Mouse (Mus musculus): Measurements from ENCODE around the gene Hbp1. TPM values are rescaled to one million over a fixed set of nuclear protein-coding genes. Genes with fewer than 3 reads are reported as not detected.

Gene Hbp1
- polyA plus RNA-seq, 1 experiment: 43.5 TPM

GRCm38 (mm10) chr12:31900391-31900914, 49.9 kb downstream of the Hbp1 start:
- 69% methylated on average over 4 of the region's 4 CpGs for WGBS
- Histone ChIP-seq H3K4me1 (ENCODE audit: control insufficient read depth, insufficient read depth, low read length) (peaks cover 26% of the 10 kb centered on the region), H3K27ac (ENCODE audit: insufficient read depth, low read length) (no peak overlapping the region), H3K4me3 (replicated peaks; ENCODE audit: insufficient read depth, low read depth, low read length) (no peak overlapping the region), H3K27me3 (ENCODE audit: control insufficient read depth, insufficient read depth, low read length) (no peaks in the 10 kb centered on the region)
- TF ChIP-seq CTCF (IDR thresholded peaks at IDR 0.05; ENCODE audit: borderline replicate concordance, insufficient read depth, low read depth, low read length): no peak
- TF ChIP-seq POLR2A (IDR thresholded peaks at IDR 0.05; ENCODE audit: borderline replicate concordance, insufficient read depth, low read length): no peak
- no peak for DNase-seq

- 6% methylated on average over 7 of the region's 7 CpGs for WGBS
- H3K4me3 ChIP-seq (replicated peaks; ENCODE audit: insufficient read depth, low read depth, low read length): no peak overlapping the region
- no peaks in the 10 kb centered on the region for H3K27me3 ChIP-seq (ENCODE audit: control insufficient read depth, insufficient read depth, low read length)
- peak overlapping the region; percentile 79 for H3K27ac ChIP-seq (ENCODE audit: insufficient read depth, low read length)
- H3K4me1 ChIP-seq (ENCODE audit: control insufficient read depth, insufficient read depth, low read length): peaks cover 31% of the 10 kb centered on the region
- no peak for TF ChIP-seq POLR2A (IDR thresholded peaks at IDR 0.05; ENCODE audit: borderline replicate concordance, insufficient read depth, low read length)
- TF ChIP-seq CTCF (IDR thresholded peaks at IDR 0.05; ENCODE audit: borderline replicate concordance, insufficient read depth, low read depth, low read length): no peak
- DNase-seq: peak; percentile 86 to 94
These were observed 52.9 kb downstream of the Hbp1 start for GRCm38 (mm10) chr12:31897456-31897855.

DNA sequence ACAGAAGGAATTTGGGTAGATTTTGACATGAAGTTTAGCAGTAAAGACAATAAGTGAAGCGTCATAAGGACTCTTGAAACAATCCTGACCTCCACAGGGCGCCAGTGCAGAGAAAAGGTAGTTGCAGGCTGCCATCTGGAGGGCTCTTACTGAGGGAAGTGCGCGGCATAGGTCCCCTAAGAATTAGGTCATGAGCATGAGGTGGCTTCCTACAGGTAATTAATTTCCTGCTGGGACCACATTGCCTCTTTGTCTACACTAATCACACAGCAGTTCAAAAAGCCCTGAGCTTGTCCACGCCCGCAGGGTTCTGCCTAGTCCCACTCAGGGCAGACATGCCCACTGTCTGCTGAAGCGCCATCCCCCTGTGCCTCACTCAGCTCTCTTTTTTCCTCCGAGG, 53.3 kb downstream of the Hbp1 start:
- Histone ChIP-seq H3K27ac (ENCODE audit: insufficient read depth, low read length) (peak overlapping the region; percentile 79), H3K27me3 (ENCODE audit: control insufficient read depth, insufficient read depth, low read length) (no peaks in the 10 kb centered on the region), H3K4me3 (replicated peaks; ENCODE audit: insufficient read depth, low read depth, low read length) (no peak overlapping the region), H3K4me1 (ENCODE audit: control insufficient read depth, insufficient read depth, low read length) (peaks cover 35% of the 10 kb centered on the region)
- WGBS: 7% methylated on average over 8 of the region's 8 CpGs
- DNase-seq: peak; percentile 86 to 95
- TF ChIP-seq CTCF (IDR thresholded peaks at IDR 0.05; ENCODE audit: borderline replicate concordance, insufficient read depth, low read depth, low read length) (peak; percentile 59; the same call in 1 of the 2 replicates), POLR2A (IDR thresholded peaks at IDR 0.05; ENCODE audit: borderline replicate concordance, insufficient read depth, low read length) (peak; percentile 44; the same call in 1 of the 2 replicates)

- DNase-seq: peak in 1 of 2 experiments; percentile 41
- no peak for TF ChIP-seq CTCF (IDR thresholded peaks at IDR 0.05; ENCODE audit: borderline replicate concordance, insufficient read depth, low read depth, low read length)
- 0 out of 2 replicates have a peak, but pooled peaks have one; percentile 3 for TF ChIP-seq POLR2A (IDR thresholded peaks at IDR 0.05; ENCODE audit: borderline replicate concordance, insufficient read depth, low read length)
- peaks cover 37% of the 10 kb centered on the region for H3K4me1 ChIP-seq (ENCODE audit: control insufficient read depth, insufficient read depth, low read length)
- H3K4me3 ChIP-seq (replicated peaks; ENCODE audit: insufficient read depth, low read depth, low read length): no peak overlapping the region
- WGBS: 20% methylated on average over 5 of the region's 5 CpGs
- peak overlapping the region; percentile 79 for H3K27ac ChIP-seq (ENCODE audit: insufficient read depth, low read length)
- no peaks in the 10 kb centered on the region for H3K27me3 ChIP-seq (ENCODE audit: control insufficient read depth, insufficient read depth, low read length)
These were observed 54.0 kb downstream of the Hbp1 start for GRCm38 (mm10) chr12:31896295-31896694.

GRCm38 (mm10) chr12:31895888-31896287, 54.4 kb downstream of the Hbp1 start:
- H3K27me3 ChIP-seq (ENCODE audit: control insufficient read depth, insufficient read depth, low read length): no peaks in the 10 kb centered on the region
- no peak overlapping the region for H3K4me3 ChIP-seq (replicated peaks; ENCODE audit: insufficient read depth, low read depth, low read length)
- peak overlapping the region; percentile 79 for H3K27ac ChIP-seq (ENCODE audit: insufficient read depth, low read length)
- peaks cover 39% of the 10 kb centered on the region for H3K4me1 ChIP-seq (ENCODE audit: control insufficient read depth, insufficient read depth, low read length)
- 14% methylated on average over 2 of the region's 2 CpGs for WGBS
- TF ChIP-seq CTCF (IDR thresholded peaks at IDR 0.05; ENCODE audit: borderline replicate concordance, insufficient read depth, low read depth, low read length): no peak
- TF ChIP-seq POLR2A (IDR thresholded peaks at IDR 0.05; ENCODE audit: borderline replicate concordance, insufficient read depth, low read length): 0 out of 2 replicates have a peak, but pooled peaks have one; percentile 6
- peak; percentile 70 to 83 for DNase-seq

GRCm38 (mm10) chr12:31895095-31895734, 55.1 kb downstream of the Hbp1 start:
- 39% methylated on average over 8 of the region's 8 CpGs for WGBS
- no peak for DNase-seq
- H3K27ac ChIP-seq (ENCODE audit: insufficient read depth, low read length): peak overlapping the region; percentile 79
- H3K4me1 ChIP-seq (ENCODE audit: control insufficient read depth, insufficient read depth, low read length): peaks cover 45% of the 10 kb centered on the region
- H3K4me3 ChIP-seq (replicated peaks; ENCODE audit: insufficient read depth, low read depth, low read length): no peak overlapping the region
- TF ChIP-seq CTCF (IDR thresholded peaks at IDR 0.05; ENCODE audit: borderline replicate concordance, insufficient read depth, low read depth, low read length) (no peak), POLR2A (IDR thresholded peaks at IDR 0.05; ENCODE audit: borderline replicate concordance, insufficient read depth, low read length) (no peak)
- no peaks in the 10 kb centered on the region for H3K27me3 ChIP-seq (ENCODE audit: control insufficient read depth, insufficient read depth, low read length)

- Histone ChIP-seq H3K4me1 (ENCODE audit: control insufficient read depth, insufficient read depth, low read length) (peaks cover 38% of the 10 kb centered on the region), H3K27ac (ENCODE audit: insufficient read depth, low read length) (peak overlapping the region; percentile 89), H3K27me3 (ENCODE audit: control insufficient read depth, insufficient read depth, low read length) (no peaks in the 10 kb centered on the region), H3K4me3 (replicated peaks; ENCODE audit: insufficient read depth, low read depth, low read length) (no peak overlapping the region)
- TF ChIP-seq CTCF (IDR thresholded peaks at IDR 0.05; ENCODE audit: borderline replicate concordance, insufficient read depth, low read depth, low read length) (no peak), POLR2A (IDR thresholded peaks at IDR 0.05; ENCODE audit: borderline replicate concordance, insufficient read depth, low read length) (peak; percentile 32; the same call in 1 of the 2 replicates)
- WGBS: 19% methylated on average over 7 of the region's 7 CpGs
- peak; percentile 78 to 89 for DNase-seq
These were observed 57.6 kb downstream of the Hbp1 start for GRCm38 (mm10) chr12:31892771-31893170.

DNA sequence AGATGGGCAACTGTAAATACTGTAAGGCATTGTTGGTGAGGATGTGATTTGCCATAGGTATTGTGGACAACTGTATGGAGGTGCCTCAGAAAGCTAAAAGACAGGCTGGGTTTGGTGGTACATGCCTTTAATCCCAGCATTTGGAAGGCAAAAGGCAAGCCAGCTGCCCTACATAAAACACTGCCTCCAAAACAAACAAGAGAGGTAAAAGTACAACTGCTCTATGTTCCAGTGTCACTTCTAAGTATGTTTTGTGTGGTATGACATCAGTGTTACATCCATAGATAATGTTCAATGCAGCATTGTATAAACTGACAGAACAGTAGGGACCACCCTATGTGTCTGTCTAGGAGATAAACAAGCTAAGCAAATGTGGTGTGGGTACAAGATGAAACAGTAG, 58.3 kb downstream of the Hbp1 start:
- TF ChIP-seq CTCF (IDR thresholded peaks at IDR 0.05; ENCODE audit: borderline replicate concordance, insufficient read depth, low read depth, low read length) (no peak), POLR2A (IDR thresholded peaks at IDR 0.05; ENCODE audit: borderline replicate concordance, insufficient read depth, low read length) (no peak)
- Histone ChIP-seq H3K4me1 (ENCODE audit: control insufficient read depth, insufficient read depth, low read length) (peaks cover 38% of the 10 kb centered on the region), H3K4me3 (replicated peaks; ENCODE audit: insufficient read depth, low read depth, low read length) (no peak overlapping the region), H3K27me3 (ENCODE audit: control insufficient read depth, insufficient read depth, low read length) (no peaks in the 10 kb centered on the region), H3K27ac (ENCODE audit: insufficient read depth, low read length) (peak overlapping the region; percentile 80)
- DNase-seq: no peak
